Mouse (Mus musculus) spleen, embryonic (tissue): ENCODE data around the gene Atp6v1g2.

Experiments
- CTCF ChIA-PET: fragments of 350-600 bp; sonication (Branson Sonifier 250); formaldehyde crosslinking; loops from one replicate; lab custom pipeline; 2022; lab: Charles Lee

Gene Atp6v1g2

GRCm38 (mm10) chr17:35269653-35270347, 36.3 kb downstream of the Atp6v1g2 start:
- CTCF ChIA-PET: interaction anchor here (2.3 kb wide), 1 partner anchor 10 kb away, joined by 9 read pairs; no protein-coding TSS in a partner anchor

- CTCF ChIA-PET: interaction anchor here (0.7 kb wide), 1 partner anchor 389 kb away, joined by 9 read pairs; no protein-coding TSS in a partner anchor
Measured at GRCm38 (mm10) chr17:35272249-35272648, 38.8 kb downstream of the Atp6v1g2 start.

GRCm38 (mm10) chr17:35274770-35275169, 41.3 kb downstream of the Atp6v1g2 start:
- CTCF ChIA-PET: interaction anchor here (1.1 to 2.6 kb wide), 3 partner anchors 19 to 28 kb away, joined by 5 to 25 read pairs (median 8); no protein-coding TSS in a partner anchor

GRCm38 (mm10) chr17:35276304-35276864, 42.9 kb downstream of the Atp6v1g2 start:
- CTCF ChIA-PET: interaction anchor here (0.7 kb wide), 1 partner anchor 34 kb away, joined by 3 read pairs; no protein-coding TSS in a partner anchor

- CTCF ChIA-PET: no interaction called here
Measured at GRCm38 (mm10) chr17:35278049-35278448, 44.6 kb downstream of the Atp6v1g2 start.

- CTCF ChIA-PET: no interaction called here
Measured at GRCm38 (mm10) chr17:35278957-35279688, 45.7 kb downstream of the Atp6v1g2 start.

- CTCF ChIA-PET: no interaction called here
Measured at GRCm38 (mm10) chr17:35280276-35280675, 46.8 kb downstream of the Atp6v1g2 start.

- CTCF ChIA-PET: interaction anchor here (0.6 kb wide), 1 partner anchor 31 kb away, joined by 3 read pairs; no protein-coding TSS in a partner anchor
Measured at GRCm38 (mm10) chr17:35285431-35285830, 52.0 kb downstream of the Atp6v1g2 start.
